Mouse (Mus musculus): ENCODE measurements at regions not wholly inside any gene's neighbourhood (a gene's known extent, or its start where the extent isn't known, plus 50 kb on each side); places are given as distances from the start of the nearest gene placed in this dataset.

- DNase-seq (ENCODE audit: low read depth, low spot score), result no peak
Observed at GRCm38 (mm10) chr11:112103252-112103651, 678.8 kb upstream of the Sox9 start.

GRCm38 (mm10) chr11:112106891-112107290 is 675.1 kb upstream of the Sox9 start:
- DNase-seq (ENCODE audit: low read depth, low spot score), result no peak

- no peak for DNase-seq (ENCODE audit: low read depth, low spot score)
Observed at GRCm38 (mm10) chr11:112107314-112107713, 674.7 kb upstream of the Sox9 start.

- no peak for DNase-seq (ENCODE audit: low read depth, low spot score)
Observed at GRCm38 (mm10) chr11:112121026-112121425, 661.0 kb upstream of the Sox9 start.

- DNase-seq (ENCODE audit: low read depth, low spot score), result no peak
Observed at GRCm38 (mm10) chr11:112121831-112122230, 660.2 kb upstream of the Sox9 start.

GRCm38 (mm10) chr11:112125249-112125933 is 656.6 kb upstream of the Sox9 start:
- no peak for DNase-seq (ENCODE audit: low read depth, low spot score)

GRCm38 (mm10) chr11:112130090-112130489 is 651.9 kb upstream of the Sox9 start:
- no peak for DNase-seq (ENCODE audit: low read depth, low spot score)

GRCm38 (mm10) chr11:112137401-112138020 is 644.5 kb upstream of the Sox9 start:
- DNase-seq (ENCODE audit: low read depth, low spot score), result peak; percentile 72

GRCm38 (mm10) chr11:112140058-112140457 is 642.0 kb upstream of the Sox9 start:
- no peak for DNase-seq (ENCODE audit: low read depth, low spot score)

GRCm38 (mm10) chr11:112140495-112140894 is 641.5 kb upstream of the Sox9 start:
- no peak for DNase-seq (ENCODE audit: low read depth, low spot score)

- DNase-seq (ENCODE audit: low read depth, low spot score), result no peak
Observed at GRCm38 (mm10) chr11:112140912-112141311, 641.1 kb upstream of the Sox9 start.

- no peak for DNase-seq (ENCODE audit: low read depth, low spot score)
Observed at GRCm38 (mm10) chr11:112152051-112152450, 630.0 kb upstream of the Sox9 start.

GRCm38 (mm10) chr11:112153198-112153597 is 628.8 kb upstream of the Sox9 start:
- no peak for DNase-seq (ENCODE audit: low read depth, low spot score)

GRCm38 (mm10) chr11:112154712-112155319 is 627.2 kb upstream of the Sox9 start:
- DNase-seq (ENCODE audit: low read depth, low spot score), result no peak

- no peak for DNase-seq (ENCODE audit: low read depth, low spot score)
Observed at GRCm38 (mm10) chr11:112155339-112155955, 626.6 kb upstream of the Sox9 start.

GRCm38 (mm10) chr11:112163681-112164265 is 618.3 kb upstream of the Sox9 start:
- peak; percentile 23 for DNase-seq (ENCODE audit: low read depth, low spot score)

- no peak for DNase-seq (ENCODE audit: low read depth, low spot score)
Observed at GRCm38 (mm10) chr11:112173585-112173984, 608.4 kb upstream of the Sox9 start.

- peak; percentile 16 for DNase-seq (ENCODE audit: low read depth, low spot score)
Observed at GRCm38 (mm10) chr11:112175302-112175701, 606.7 kb upstream of the Sox9 start.

GRCm38 (mm10) chr11:112180666-112181065 is 601.4 kb upstream of the Sox9 start:
- no peak for DNase-seq (ENCODE audit: low read depth, low spot score)

GRCm38 (mm10) chr11:112197620-112198268 is 584.3 kb upstream of the Sox9 start:
- DNase-seq (ENCODE audit: low read depth, low spot score), result no peak

- no peak for DNase-seq (ENCODE audit: low read depth, low spot score)
Observed at GRCm38 (mm10) chr11:112204561-112204960, 577.5 kb upstream of the Sox9 start.

- peak; percentile 34 for DNase-seq (ENCODE audit: low read depth, low spot score)
Observed at GRCm38 (mm10) chr11:112209414-112209813, 572.6 kb upstream of the Sox9 start.

Data from embryo, embryonic 11.5 days (tissue).